Comparison of ENCODE assay signal across 20 mouse cellular contexts in genomic region chr12:103121928-103122327, GRCm38 (mm10).
DNase-seq lines count a peak whose midpoint lies in the region.
"Had no signal": no experiment of that assay in that cellular context is flagged by ENCODE, and none has a peak within 500 bp of the region (broad histone marks: within the 10 kb centered on the region; RNA-seq: fewer than 3 reads in every experiment).

No protein-coding gene starts in this region.

- peak; percentile 23 to 61 for DNase-seq in layer of hippocampus, adult 18-20 months (ENCODE audit: low spot score in 2 of 2)
- no peak for DNase-seq in layer of hippocampus, postnatal 10 days (ENCODE audit: low spot score in 2 of 2)
- peak; percentile 30 to 52 for DNase-seq in left cerebral cortex, postnatal 25 days (ENCODE audit: low spot score in 2 of 2)
- no peak for DNase-seq in left cerebral cortex, postnatal 36 days (ENCODE audit: low spot score in 2 of 2)
- DNase-seq in right cerebral cortex, postnatal 10 days (ENCODE audit: low spot score in 2 of 2), result peak; percentile 29 to 45
- DNase-seq in right cerebral cortex, postnatal 25 days, result no peak
- peak; percentile 57 for DNase-seq in telencephalon, adult 2 months (ENCODE audit: low read depth, low spot score)
- no peak for DNase-seq in kidney, postnatal 4 days
- DNase-seq: adrenal gland, adult 2 months; adrenal gland, postnatal 14 days; cerebellum, adult 11-12 months; cerebellum, adult 8-10 months; cerebellum, postnatal 10 days; cerebellum, postnatal 36 days; embryo, embryonic 11 days; gastrocnemius, adult 2 months; gastrocnemius, postnatal 14 days; heart, adult 18-20 months; heart, postnatal 14 days; heart, postnatal 4 days had no signal

- intact Hi-C loops in left cerebral cortex, postnatal 25 days (cut with DNase I), result no loop called here
- intact Hi-C loops in left cerebral cortex, postnatal 36 days (cut with DNase I), result no loop called here

Comparison
In these comparisons a context has a peak if more than half of its experiments do, and no peak if none do; other contexts are left out.
1. DNase-seq: peak in layer of hippocampus, adult 18-20 months (2 of 2), left cerebral cortex, postnatal 25 days (2 of 2), right cerebral cortex, postnatal 10 days (2 of 2) and telencephalon, adult 2 months (single experiment); none in layer of hippocampus, postnatal 10 days (0 of 2), left cerebral cortex, postnatal 36 days (0 of 2), right cerebral cortex, postnatal 25 days (single experiment) and kidney, postnatal 4 days (0 of 2).